Mouse (Mus musculus): ENCODE data around the gene Arl15. TPM values are rescaled to one million over a fixed set of nuclear protein-coding genes. Genes with fewer than 3 reads are reported as not detected.

Arl15 gene
- polyA plus RNA-seq, 1 experiment from 2014 or later = 19.0 TPM

- Histone ChIP-seq H3K36me3 (ENCODE audit: control insufficient read depth, insufficient read depth, low read length) (no peaks in the 10 kb centered on the region), H3K4me3 (ENCODE audit: low read depth, low read length) (no peak overlapping the region), H3K4me1 (replicated peaks; ENCODE audit: control insufficient read depth, insufficient read depth, low read length) (peaks cover 2% of the 10 kb centered on the region; the same call in 1 of the 2 replicates), H3K9me3 (ENCODE audit: control insufficient read depth, low read length) (no peaks in the 10 kb centered on the region), H3K27ac (ENCODE audit: low read depth, low read length) (no peak overlapping the region), H3K9ac (ENCODE audit: low read depth, low read length) (no peak overlapping the region), H3K27me3 (ENCODE audit: control insufficient read depth, insufficient read depth, low read length) (no peaks in the 10 kb centered on the region), H3K4me2 (replicated peaks; ENCODE audit: low read depth, low read length) (peak overlapping the region; percentile 15)
- 21% methylated on average over 20 of the region's 20 CpGs for WGBS
- peak; percentile 85 for ATAC-seq (ENCODE audit: low FRiP score)
- DNase-seq (ENCODE audit: low spot score) = peak; percentile 58
These were observed 85.5 kb downstream of the Arl15 start for GRCm38 (mm10) chr13:113879651-113880327.

GRCm38 (mm10) chr13:113880564-113881171 lies 86.4 kb downstream of the Arl15 start:
- Histone ChIP-seq H3K4me1 (replicated peaks; ENCODE audit: control insufficient read depth, insufficient read depth, low read length) (peaks cover 2% of the 10 kb centered on the region; the same call in 1 of the 2 replicates), H3K4me3 (ENCODE audit: low read depth, low read length) (no peak overlapping the region), H3K4me2 (replicated peaks; ENCODE audit: low read depth, low read length) (peak overlapping the region; percentile 29), H3K27ac (ENCODE audit: low read depth, low read length) (no peak overlapping the region), H3K27me3 (ENCODE audit: control insufficient read depth, insufficient read depth, low read length) (no peaks in the 10 kb centered on the region), H3K36me3 (ENCODE audit: control insufficient read depth, insufficient read depth, low read length) (no peaks in the 10 kb centered on the region), H3K9me3 (ENCODE audit: control insufficient read depth, low read length) (no peaks in the 10 kb centered on the region), H3K9ac (ENCODE audit: low read depth, low read length) (no peak overlapping the region)
- DNase-seq (ENCODE audit: low spot score) = peak; percentile 44
- ATAC-seq (ENCODE audit: low FRiP score) = peak; percentile 13
- 13% methylated on average over 19 of the region's 19 CpGs for WGBS

GRCm38 (mm10) chr13:113882959-113883358 lies 88.7 kb downstream of the Arl15 start:
- no peak overlapping the region for H3K27ac ChIP-seq (ENCODE audit: low read depth, low read length)
- 14% methylated on average over 1 of the region's 1 CpGs for WGBS
- H3K4me3 ChIP-seq (ENCODE audit: low read depth, low read length) = no peak overlapping the region
- no peaks in the 10 kb centered on the region for H3K36me3 ChIP-seq (ENCODE audit: control insufficient read depth, insufficient read depth, low read length)
- no peaks in the 10 kb centered on the region for H3K9me3 ChIP-seq (ENCODE audit: control insufficient read depth, low read length)
- no peak overlapping the region for H3K4me2 ChIP-seq (replicated peaks; ENCODE audit: low read depth, low read length)
- H3K9ac ChIP-seq (ENCODE audit: low read depth, low read length) = no peak overlapping the region
- ATAC-seq (ENCODE audit: low FRiP score) (no peak), DNase-seq (ENCODE audit: low spot score) (no peak)
- peaks cover 2% of the 10 kb centered on the region; the same call in 1 of the 2 replicates for H3K4me1 ChIP-seq (replicated peaks; ENCODE audit: control insufficient read depth, insufficient read depth, low read length)
- H3K27me3 ChIP-seq (ENCODE audit: control insufficient read depth, insufficient read depth, low read length) = no peaks in the 10 kb centered on the region

GRCm38 (mm10) chr13:113887090-113887489 lies 92.8 kb downstream of the Arl15 start:
- Histone ChIP-seq H3K4me2 (replicated peaks; ENCODE audit: low read depth, low read length) (no peak overlapping the region), H3K9ac (ENCODE audit: low read depth, low read length) (no peak overlapping the region), H3K36me3 (ENCODE audit: control insufficient read depth, insufficient read depth, low read length) (no peaks in the 10 kb centered on the region), H3K4me1 (replicated peaks; ENCODE audit: control insufficient read depth, insufficient read depth, low read length) (peaks cover 8% of the 10 kb centered on the region), H3K9me3 (ENCODE audit: control insufficient read depth, low read length) (no peaks in the 10 kb centered on the region), H3K4me3 (ENCODE audit: low read depth, low read length) (no peak overlapping the region), H3K27ac (ENCODE audit: low read depth, low read length) (no peak overlapping the region), H3K27me3 (ENCODE audit: control insufficient read depth, insufficient read depth, low read length) (no peaks in the 10 kb centered on the region)
- DNase-seq (ENCODE audit: low spot score) = no peak
- no peak for ATAC-seq (ENCODE audit: low FRiP score)
- 25% methylated on average over 6 of the region's 6 CpGs for WGBS

GRCm38 (mm10) chr13:113888126-113888525 lies 93.8 kb downstream of the Arl15 start:
- no peak for ATAC-seq (ENCODE audit: low FRiP score)
- 49% methylated on average over 5 of the region's 5 CpGs for WGBS
- Histone ChIP-seq H3K27ac (ENCODE audit: low read depth, low read length) (no peak overlapping the region), H3K36me3 (ENCODE audit: control insufficient read depth, insufficient read depth, low read length) (no peaks in the 10 kb centered on the region), H3K4me3 (ENCODE audit: low read depth, low read length) (no peak overlapping the region), H3K4me2 (replicated peaks; ENCODE audit: low read depth, low read length) (no peak overlapping the region), H3K9ac (ENCODE audit: low read depth, low read length) (no peak overlapping the region), H3K27me3 (ENCODE audit: control insufficient read depth, insufficient read depth, low read length) (no peaks in the 10 kb centered on the region), H3K4me1 (replicated peaks; ENCODE audit: control insufficient read depth, insufficient read depth, low read length) (peaks cover 8% of the 10 kb centered on the region), H3K9me3 (ENCODE audit: control insufficient read depth, low read length) (no peaks in the 10 kb centered on the region)
- DNase-seq (ENCODE audit: low spot score) = peak; percentile 18

GRCm38 (mm10) chr13:113888704-113889103 lies 94.4 kb downstream of the Arl15 start:
- H3K4me2 ChIP-seq (replicated peaks; ENCODE audit: low read depth, low read length) = peak overlapping the region; percentile 19; the same call in 1 of the 2 replicates
- H3K9ac ChIP-seq (ENCODE audit: low read depth, low read length) = no peak overlapping the region
- H3K4me3 ChIP-seq (ENCODE audit: low read depth, low read length) = no peak overlapping the region
- H3K9me3 ChIP-seq (ENCODE audit: control insufficient read depth, low read length) = no peaks in the 10 kb centered on the region
- H3K36me3 ChIP-seq (ENCODE audit: control insufficient read depth, insufficient read depth, low read length) = no peaks in the 10 kb centered on the region
- no peak overlapping the region for H3K27ac ChIP-seq (ENCODE audit: low read depth, low read length)
- DNase-seq (ENCODE audit: low spot score) (peak; percentile 48), ATAC-seq (ENCODE audit: low FRiP score) (peak; percentile 46; the same call in 1 of the 2 replicates)
- 28% methylated on average over 16 of the region's 16 CpGs for WGBS
- no peaks in the 10 kb centered on the region for H3K27me3 ChIP-seq (ENCODE audit: control insufficient read depth, insufficient read depth, low read length)
- peaks cover 8% of the 10 kb centered on the region for H3K4me1 ChIP-seq (replicated peaks; ENCODE audit: control insufficient read depth, insufficient read depth, low read length)

GRCm38 (mm10) chr13:113889140-113890055 lies 95.1 kb downstream of the Arl15 start:
- 0 out of 2 replicates have a peak overlapping the region, but pooled peaks have one; percentile 19 for H3K4me2 ChIP-seq (replicated peaks; ENCODE audit: low read depth, low read length)
- H3K4me3 ChIP-seq (ENCODE audit: low read depth, low read length) = no peak overlapping the region
- no peak for DNase-seq (ENCODE audit: low spot score)
- ATAC-seq (ENCODE audit: low FRiP score) = peak; percentile 15; the same call in 1 of the 2 replicates
- no peaks in the 10 kb centered on the region for H3K36me3 ChIP-seq (ENCODE audit: control insufficient read depth, insufficient read depth, low read length)
- H3K9me3 ChIP-seq (ENCODE audit: control insufficient read depth, low read length) = no peaks in the 10 kb centered on the region
- H3K27me3 ChIP-seq (ENCODE audit: control insufficient read depth, insufficient read depth, low read length) = no peaks in the 10 kb centered on the region
- 68% methylated on average over 24 of the region's 24 CpGs for WGBS
- no peak overlapping the region for H3K27ac ChIP-seq (ENCODE audit: low read depth, low read length)
- no peak overlapping the region for H3K9ac ChIP-seq (ENCODE audit: low read depth, low read length)
- H3K4me1 ChIP-seq (replicated peaks; ENCODE audit: control insufficient read depth, insufficient read depth, low read length) = peaks cover 8% of the 10 kb centered on the region

GRCm38 (mm10) chr13:113896684-113897083 lies 102.4 kb downstream of the Arl15 start:
- Histone ChIP-seq H3K36me3 (ENCODE audit: control insufficient read depth, insufficient read depth, low read length) (no peaks in the 10 kb centered on the region), H3K4me1 (replicated peaks; ENCODE audit: control insufficient read depth, insufficient read depth, low read length) (no peaks in the 10 kb centered on the region), H3K4me3 (ENCODE audit: low read depth, low read length) (no peak overlapping the region), H3K4me2 (replicated peaks; ENCODE audit: low read depth, low read length) (no peak overlapping the region), H3K9me3 (ENCODE audit: control insufficient read depth, low read length) (no peaks in the 10 kb centered on the region), H3K27me3 (ENCODE audit: control insufficient read depth, insufficient read depth, low read length) (no peaks in the 10 kb centered on the region), H3K27ac (ENCODE audit: low read depth, low read length) (no peak overlapping the region), H3K9ac (ENCODE audit: low read depth, low read length) (no peak overlapping the region)
- WGBS = 88% methylated on average over 10 of the region's 10 CpGs
- DNase-seq (ENCODE audit: low spot score) (no peak), ATAC-seq (ENCODE audit: low FRiP score) (no peak)

Measured in hindbrain, embryonic 11.5 days (tissue).